Mouse (Mus musculus): ENCODE results near the gene Prrc2b.

Prrc2b gene

GRCm38 (mm10) chr2:32137667-32138266 is 13.1 kb upstream of the Prrc2b start:
- DNase-seq: peak; percentile 99

GRCm38 (mm10) chr2:32139377-32139776 is 11.5 kb upstream of the Prrc2b start:
- DNase-seq: peak; percentile 45

GRCm38 (mm10) chr2:32140498-32140934 is 10.4 kb upstream of the Prrc2b start:
- no peak for DNase-seq

GRCm38 (mm10) chr2:32141602-32142001 is 9.3 kb upstream of the Prrc2b start:
- no peak for DNase-seq

- peak; percentile 8 for DNase-seq
These were observed 8.5 kb upstream of the Prrc2b start for GRCm38 (mm10) chr2:32142368-32142767.

- DNase-seq: no peak
These were observed 6.2 kb upstream of the Prrc2b start for GRCm38 (mm10) chr2:32144633-32145032.

GRCm38 (mm10) chr2:32146617-32147162 is 4.2 kb upstream of the Prrc2b start:
- DNase-seq: no peak

GRCm38 (mm10) chr2:32150135-32150534 is 747 bp upstream of the Prrc2b start:
- DNase-seq: no peak

- DNase-seq: no peak
These were observed 339 bp upstream of the Prrc2b start for GRCm38 (mm10) chr2:32150562-32150923.

GRCm38 (mm10) chr2:32151660-32152366 is 931 bp downstream of the Prrc2b start:
- no peak for DNase-seq

- no peak for DNase-seq
These were observed 1.6 kb downstream of the Prrc2b start for GRCm38 (mm10) chr2:32152367-32153034.

- no peak for DNase-seq
These were observed 2.3 kb downstream of the Prrc2b start for GRCm38 (mm10) chr2:32153041-32153790.

- no peak for DNase-seq
These were observed 2.9 kb downstream of the Prrc2b start for GRCm38 (mm10) chr2:32153791-32154119.

GRCm38 (mm10) chr2:32154334-32154997 is 3.6 kb downstream of the Prrc2b start:
- DNase-seq: no peak

GRCm38 (mm10) chr2:32154998-32155541 is 4.2 kb downstream of the Prrc2b start:
- no peak for DNase-seq

- DNase-seq: no peak
These were observed 4.7 kb downstream of the Prrc2b start for GRCm38 (mm10) chr2:32155614-32156013.

- DNase-seq: no peak
These were observed 5.8 kb downstream of the Prrc2b start for GRCm38 (mm10) chr2:32156645-32157044.

- no peak for DNase-seq
These were observed 6.4 kb downstream of the Prrc2b start for GRCm38 (mm10) chr2:32157328-32157727.

GRCm38 (mm10) chr2:32158616-32159239 is 7.8 kb downstream of the Prrc2b start:
- DNase-seq: no peak

GRCm38 (mm10) chr2:32160525-32160924 is 9.6 kb downstream of the Prrc2b start:
- DNase-seq: no peak

- DNase-seq: no peak
These were observed 10.1 kb downstream of the Prrc2b start for GRCm38 (mm10) chr2:32160967-32161366.

- DNase-seq: no peak
These were observed 11.2 kb downstream of the Prrc2b start for GRCm38 (mm10) chr2:32162102-32162501.

All from cerebellum, adult 9-10 months (tissue).